Comparison of ENCODE assay signal across 15 mouse cellular contexts in the genomic region with DNA sequence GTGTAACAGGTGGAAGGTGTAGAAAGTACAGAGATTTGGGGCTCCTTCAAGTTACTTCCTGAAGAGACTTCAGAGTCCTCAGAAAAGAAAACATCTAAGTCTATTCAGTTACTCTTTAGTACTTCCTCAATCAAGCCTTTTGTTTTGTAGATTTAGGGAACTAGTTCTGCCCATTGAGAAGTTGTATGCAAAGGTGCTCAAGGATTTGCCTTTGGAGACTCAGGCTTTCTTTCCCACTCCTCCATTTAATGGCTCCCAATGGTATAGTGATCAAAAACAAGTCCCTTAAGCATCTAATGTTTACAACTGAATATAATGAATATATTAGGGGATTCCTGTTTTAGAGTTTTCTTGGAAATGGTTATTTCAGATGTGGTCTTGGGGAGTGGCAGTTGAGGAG.
DNase-seq lines count a peak whose midpoint lies in the region.
"Had no signal": no experiment of that assay in that cellular context is flagged by ENCODE, and none has a peak within 500 bp of the region (broad histone marks: within the 10 kb centered on the region; RNA-seq: fewer than 3 reads in every experiment).

No protein-coding gene starts in this region.

- DNase-seq in ES-CJ7 (ENCODE audit: low read depth, low spot score) (peak; percentile 54), MEL-GATA-1-ER (ENCODE audit: extremely low read depth, low read depth) (peak; percentile 17), ZHBTc4 (ENCODE audit: low read depth, low spot score) (peak; percentile 32), adipocyte (ENCODE audit: low spot score) (no peak)
- no peak for DNase-seq in left cerebral cortex, adult 8-10 months (ENCODE audit: low spot score in 2 of 2)
- DNase-seq: adrenal gland, adult 2 months; adrenal gland, postnatal 10 days; adrenal gland, postnatal 25 days; B cell, adult 2 months; cerebellum, adult 11 months; cerebellum, adult 18-20 months; cerebellum, adult 8-10 months; cerebellum, adult 9-11 months; cerebellum, postnatal 14 days; forebrain, postnatal 0 days had no signal

Comparison
In these comparisons a context has a peak if more than half of its experiments do, and no peak if none do; other contexts are left out.
1. DNase-seq: peak in ES-CJ7 (single experiment), MEL-GATA-1-ER (single experiment) and ZHBTc4 (single experiment); none in adipocyte (single experiment) and left cerebral cortex, adult 8-10 months (0 of 2).